Mouse (Mus musculus) heart, postnatal 0 days (tissue): Measurements from ENCODE around the gene Dip2b. TPM values are rescaled to one million over a fixed set of nuclear protein-coding genes. Genes with fewer than 3 reads are reported as not detected.

ENCODE experiments used
- ATAC-seq: fragments of 200-750 bp; cut with Nextera tagmentation; 2 replicates; pipeline ENCODE4 v1.8.0; 2017; ENCODE audit warnings: low read depth, moderate number of reproducible peaks, moderate library complexity; ENCODE audit not compliant: insufficient read depth
- DNase-seq: peaks from one replicate; pipeline ENCODE4 v3.0.0-alpha.2; 2016; ENCODE audit warnings: low spot score
- H3K27ac ChIP-seq: fragments of 300-500 bp; sonication (generic); 2 replicates; pipeline ENCODE4 v1.5.1; 2014; ENCODE audit warnings: low read depth, mild to moderate bottlenecking
- H3K27me3 ChIP-seq: fragments of 300-500 bp; sonication (generic); 2 replicates; pipeline ENCODE4 v1.6.1; 2014; ENCODE audit warnings: low read length, mixed read lengths; ENCODE audit not compliant: control insufficient read depth, insufficient read depth
- H3K36me3 ChIP-seq: fragments of 300-500 bp; sonication (generic); replicated peaks from 2 replicates; pipeline ENCODE4 v1.6.1; 2014; ENCODE audit warnings: low read length, mixed read lengths; ENCODE audit not compliant: control insufficient read depth, insufficient read depth
- H3K4me1 ChIP-seq: fragments of 300-500 bp; sonication (generic); 2 replicates; pipeline ENCODE4 v1.6.1; 2014; ENCODE audit warnings: antibody characterized with exemption; ENCODE audit not compliant: control insufficient read depth, insufficient read depth
- H3K4me2 ChIP-seq: fragments of 300-500 bp; sonication (generic); 2 replicates; pipeline ENCODE4 v1.6.1; 2014; ENCODE audit warnings: low read depth, mild to moderate bottlenecking, low read length, moderate library complexity
- H3K4me3 ChIP-seq: fragments of 300-500 bp; sonication (generic); 2 replicates; pipeline ENCODE4 v1.5.1; 2014; ENCODE audit warnings: low read depth, low read length
- H3K9ac ChIP-seq: fragments of 300-500 bp; sonication (generic); replicated peaks from 2 replicates; pipeline ENCODE4 v1.6.1; 2014; ENCODE audit warnings: low read depth, low read length, mixed read lengths
- H3K9me3 ChIP-seq: fragments of 300-500 bp; sonication (generic); replicated peaks from 2 replicates; pipeline ENCODE4 v1.6.1; 2016; ENCODE audit warnings: low read length; ENCODE audit not compliant: control insufficient read depth
- CTCF ChIP-seq: IDR thresholded peaks from 2 replicates; pipeline ENCODE4 v1.5.1; 2016; ENCODE audit warnings: antibody characterized with exemption, control low read depth, low read depth
- EP300 ChIP-seq: IDR thresholded peaks from 2 replicates; pipeline ENCODE4 v1.6.1; 2016; ENCODE audit warnings: antibody characterized with exemption, low read depth
- WGBS: fragments of 180-500 bp; shearing (Covaris S2); extraction: QIAGEN DNeasy Blood & Tissue Kit; methylation state at CpG from one replicate; pipeline ENCODE4 v1.1.7; 2014; 5-methylcytosine and 5-hydroxymethylcytosine counted together
- polyA plus RNA-seq: library from polyadenylated mRNA; unstranded; fragments of >200 nt; fragmentation: Nextera tagmentation; extraction: Ambion mirVana; gene quantifications from 2 replicates; pipeline ENCODE4 v1.2.1, GENCODE M21; 2015
- total RNA-seq: library from RNA; depleted of rRNA; stranded (reverse); fragments of >200 nt; gene quantifications from 2 replicates; pipeline ENCODE4 v1.2.3, GENCODE M21; 2014; ENCODE audit warnings: low replicate concordance

Gene Dip2b
- total and polyA plus RNA-seq, 2 experiments from 2014 or later, result 9.7 to 24.0 TPM

DNA sequence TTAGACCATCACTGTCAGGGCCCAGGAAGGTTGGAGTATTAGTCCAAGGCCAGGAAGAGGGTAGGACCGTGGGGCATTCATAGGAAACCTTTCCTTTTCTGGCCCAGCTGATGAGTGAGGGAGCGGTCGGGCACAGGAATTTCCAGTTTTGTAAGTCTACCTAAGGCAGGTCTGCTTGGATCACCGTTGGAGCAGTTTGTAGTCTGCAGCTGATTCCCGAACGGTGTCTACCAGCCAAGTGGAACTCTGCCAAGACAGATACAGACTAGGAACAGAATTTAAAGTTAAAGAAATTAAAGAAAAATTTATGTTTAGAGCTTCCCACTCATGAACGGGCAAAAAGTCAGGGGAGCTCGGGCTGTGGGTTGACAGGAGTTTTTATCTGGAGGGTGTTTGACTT, 9.0 kb upstream of the Dip2b start:
- 53% methylated on average over 8 of the region's 8 CpGs for WGBS
- ATAC-seq (no peak), DNase-seq (no peak)
- TF ChIP-seq EP300 (no peak), CTCF (no peak)
- H3K9ac ChIP-seq, result no peak overlapping the region
- H3K4me3 ChIP-seq, result no peak overlapping the region
- H3K9me3 ChIP-seq, result no peaks in the 10 kb centered on the region
- H3K27me3 ChIP-seq, result no peaks in the 10 kb centered on the region
- no peak overlapping the region for H3K27ac ChIP-seq
- no peaks in the 10 kb centered on the region for H3K36me3 ChIP-seq
- H3K4me2 ChIP-seq, result no peak overlapping the region
- no peaks in the 10 kb centered on the region for H3K4me1 ChIP-seq

DNA sequence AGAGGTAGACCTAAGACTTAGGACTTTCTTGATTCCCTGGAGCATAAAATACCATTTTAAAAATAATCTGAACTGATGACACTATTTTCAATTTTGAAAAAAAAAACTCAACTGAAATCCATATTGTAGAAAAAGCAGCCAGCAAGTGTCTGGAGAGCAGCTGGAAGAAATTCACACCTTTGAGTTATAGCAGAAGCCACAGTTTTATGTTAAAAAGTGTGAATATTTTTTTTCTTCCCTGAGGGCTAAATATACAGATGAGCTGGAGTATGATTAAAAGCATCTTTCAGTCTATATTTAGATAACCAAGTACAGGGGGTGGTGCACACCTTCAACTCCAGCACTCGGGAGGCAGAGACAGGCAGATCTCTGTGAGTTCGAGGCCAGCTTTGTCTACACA, 8.6 kb upstream of the Dip2b start:
- H3K36me3 ChIP-seq, result no peaks in the 10 kb centered on the region
- H3K27me3 ChIP-seq, result no peaks in the 10 kb centered on the region
- DNase-seq (no peak), ATAC-seq (no peak)
- H3K4me3 ChIP-seq, result no peak overlapping the region
- no peak overlapping the region for H3K4me2 ChIP-seq
- no peak overlapping the region for H3K9ac ChIP-seq
- TF ChIP-seq EP300, result no peak
- no peak for TF ChIP-seq CTCF
- 85% methylated on average over 2 of the region's 2 CpGs for WGBS
- no peaks in the 10 kb centered on the region for H3K4me1 ChIP-seq
- no peak overlapping the region for H3K27ac ChIP-seq
- no peaks in the 10 kb centered on the region for H3K9me3 ChIP-seq

GRCm38 (mm10) chr15:100032546-100032945, 5.9 kb upstream of the Dip2b start:
- H3K4me2 ChIP-seq, result no peak overlapping the region
- no peak overlapping the region for H3K27ac ChIP-seq
- H3K9ac ChIP-seq, result no peak overlapping the region
- H3K4me1 ChIP-seq, result no peaks in the 10 kb centered on the region
- DNase-seq (no peak), ATAC-seq (no peak)
- H3K9me3 ChIP-seq, result no peaks in the 10 kb centered on the region
- TF ChIP-seq CTCF, result no peak
- no peak for TF ChIP-seq EP300
- no peaks in the 10 kb centered on the region for H3K36me3 ChIP-seq
- H3K27me3 ChIP-seq, result no peaks in the 10 kb centered on the region
- WGBS, result 86% methylated on average over 3 of the region's 3 CpGs
- no peak overlapping the region for H3K4me3 ChIP-seq

- peaks cover 20% of the 10 kb centered on the region; the same call in 1 of the 2 replicates for H3K4me1 ChIP-seq
- H3K9me3 ChIP-seq, result no peaks in the 10 kb centered on the region
- no peaks in the 10 kb centered on the region for H3K27me3 ChIP-seq
- peak overlapping the region; percentile 96 for H3K4me3 ChIP-seq
- H3K4me2 ChIP-seq, result peak overlapping the region; percentile 69
- WGBS, result under 1% methylated on average over 36 of the region's 36 CpGs
- peak overlapping the region; percentile 99 for H3K9ac ChIP-seq
- TF ChIP-seq CTCF, result no peak
- DNase-seq, result peak; percentile 43
- H3K27ac ChIP-seq, result peak overlapping the region; percentile 99
- ATAC-seq, result peak; percentile 70
- H3K36me3 ChIP-seq, result no peaks in the 10 kb centered on the region
Observed at GRCm38 (mm10) chr15:100039001-100039701, 687 bp downstream of the Dip2b start.

DNA sequence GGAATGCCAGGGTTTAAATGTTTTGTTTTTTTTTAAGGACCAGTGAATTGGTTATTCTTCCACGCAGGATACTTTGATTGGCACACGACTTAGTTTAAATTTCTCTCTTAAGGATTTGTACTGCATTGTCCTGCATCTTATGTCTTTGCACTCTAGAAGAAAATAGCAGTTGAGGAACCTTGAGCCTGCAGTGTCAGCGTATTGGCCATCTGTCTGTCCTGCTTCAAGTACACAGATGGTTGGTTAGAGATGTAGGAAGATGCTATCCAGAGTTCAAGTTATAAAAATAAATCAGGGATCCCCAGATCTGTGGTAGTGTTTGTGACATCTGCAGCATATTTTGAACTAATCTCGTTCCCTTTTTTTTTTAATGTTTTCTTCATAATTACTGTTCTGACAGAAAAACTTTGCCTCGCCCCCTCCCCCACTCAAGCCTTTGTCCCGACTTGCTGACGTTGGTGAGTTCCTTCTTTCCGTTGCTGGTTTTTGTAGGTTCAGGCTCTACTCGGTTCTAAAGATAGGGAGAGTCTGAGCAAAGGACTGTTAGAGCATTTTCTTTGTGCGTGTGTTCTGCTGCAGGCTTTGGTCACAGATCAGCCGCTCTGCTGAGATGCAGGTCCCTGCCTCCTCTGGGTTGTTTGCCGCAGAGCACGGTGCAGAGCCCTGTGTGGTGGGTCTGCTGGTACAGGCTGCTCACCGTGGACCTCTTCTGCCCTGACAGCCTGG, 2.2 kb downstream of the Dip2b start:
- ATAC-seq, result no peak
- DNase-seq, result peak; percentile 27
- Histone ChIP-seq H3K4me1 (peaks cover 24% of the 10 kb centered on the region), H3K4me2 (peak overlapping the region; percentile 69), H3K27ac (peak overlapping the region; percentile 30; the same call in 1 of the 2 replicates), H3K9me3 (no peaks in the 10 kb centered on the region), H3K36me3 (no peaks in the 10 kb centered on the region), H3K4me3 (no peak overlapping the region; the same call in 1 of the 2 replicates), H3K9ac (peak overlapping the region; percentile 23; the same call in 1 of the 2 replicates), H3K27me3 (no peaks in the 10 kb centered on the region)
- TF ChIP-seq CTCF, result no peak
- TF ChIP-seq EP300, result no peak
- WGBS, result 21% methylated on average over 14 of the region's 14 CpGs
